Mouse (Mus musculus): ENCODE results near the gene Shank2. TPM values are rescaled to one million over a fixed set of nuclear protein-coding genes. Genes with fewer than 3 reads are reported as not detected.

The Shank2 gene
- total and polyA plus RNA-seq, 3 experiments = not detected

DNA sequence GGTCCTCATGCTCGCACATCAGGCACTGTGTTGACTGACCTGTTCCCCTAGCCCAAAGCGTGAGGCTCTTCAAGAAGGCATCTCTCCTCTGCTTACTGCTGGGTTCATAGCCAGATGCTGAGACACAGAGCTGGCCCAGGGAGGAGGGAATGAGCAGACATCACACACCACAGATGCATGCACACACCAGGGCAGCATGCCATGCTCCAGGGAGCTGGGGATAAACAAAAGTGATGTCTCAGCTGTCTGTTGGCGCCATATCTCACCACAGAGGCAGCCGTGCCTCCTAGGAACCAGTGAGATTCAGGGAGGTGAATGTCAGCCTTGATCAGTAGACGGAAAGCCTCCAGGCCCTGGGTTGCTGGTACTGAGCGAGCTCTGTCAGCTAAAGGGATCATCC, 242.5 kb downstream of the Shank2 start:
- DNase-seq (ENCODE audit: extremely low read depth) = no peak
- dilution Hi-C loops (cut with MboI; ENCODE audit: extremely low pct_ligation_motif_present, extremely low pct_unique_long_range_greater_than_20kb, low sequenced_read_pairs) = no loop called here
- in situ Hi-C loops (cut with MboI; ENCODE audit: low pct_ligation_motif_present, low pct_unique_long_range_greater_than_20kb, low sequenced_read_pairs) = no loop called here

DNA sequence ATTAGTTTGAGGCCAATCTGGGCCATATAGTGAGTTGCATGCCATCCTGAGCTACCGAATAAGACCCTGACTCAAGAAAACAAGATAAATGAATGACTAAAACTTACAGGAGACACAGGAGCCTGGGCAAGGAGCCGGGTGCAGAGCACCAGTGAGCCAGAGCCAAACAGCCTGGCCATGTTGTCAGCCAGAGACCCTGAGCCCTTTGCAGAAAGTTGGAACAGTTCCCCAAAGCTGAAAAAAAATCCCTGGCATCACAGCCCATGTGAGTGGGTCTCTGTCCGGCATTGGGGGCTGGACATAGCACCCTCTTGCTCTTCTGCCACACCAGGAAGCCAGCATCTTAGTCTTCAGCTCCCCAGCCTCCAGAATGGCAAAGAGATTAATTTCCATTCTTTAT, 244.5 kb downstream of the Shank2 start:
- H3K4me2 ChIP-seq (ENCODE audit: insufficient read depth, low read depth, poor library complexity, severe bottlenecking) = no peak overlapping the region
- H3K79me2 ChIP-seq (replicated peaks; ENCODE audit: control insufficient read depth, extremely low read depth, insufficient read depth, poor library complexity, severe bottlenecking) = no peaks in the 10 kb centered on the region
- H3K4me3 ChIP-seq (replicated peaks in 1 of 3; ENCODE audit: low read depth in 2 of 3, low read length in 2 of 3, poor library complexity in 1 of 3) = no peak overlapping the region
- peaks cover 5% of the 10 kb centered on the region in 2 experiments; a peak in 1 of 4 replicates for H3K4me1 ChIP-seq (ENCODE audit: control insufficient read depth in 1 of 2, insufficient read depth in 2 of 2)
- H3K27me3 ChIP-seq (replicated peaks) = peaks cover 70% of the 10 kb centered on the region
- no peak overlapping the region for H3K27ac ChIP-seq (ENCODE audit: insufficient read depth, low read depth)
- no peak for TF ChIP-seq E2F4 (IDR thresholded peaks at IDR 0.05; ENCODE audit: insufficient replicate concordance, low read depth, low read length)
- no peak for TF ChIP-seq MXI1 (IDR thresholded peaks at IDR 0.05; ENCODE audit: low read depth, low read length)
- TF ChIP-seq ETS1 (conservative IDR thresholded peaks at IDR 0.05; ENCODE audit: low read depth, low read length) = no peak
- TF ChIP-seq SIN3A (IDR thresholded peaks at IDR 0.05; ENCODE audit: low read length) = no peak
- TF ChIP-seq TCF12 (IDR thresholded peaks at IDR 0.05; ENCODE audit: low read depth, low read length) = no peak
- TF ChIP-seq CTCF (conservative IDR thresholded peaks at IDR 0.05 in 1 of 2, IDR thresholded peaks at IDR 0.05 in 1 of 2; ENCODE audit: low read depth in 2 of 2, low read length in 2 of 2) = no peak
- no peak for TF ChIP-seq CHD2 (IDR thresholded peaks at IDR 0.05; ENCODE audit: low read length)
- no peak for TF ChIP-seq UBTF (IDR thresholded peaks at IDR 0.05; ENCODE audit: low read depth, low read length)
- no peak for TF ChIP-seq KAT2A (IDR thresholded peaks at IDR 0.05; ENCODE audit: insufficient replicate concordance, low read length)
- TF ChIP-seq MEF2A (IDR thresholded peaks at IDR 0.05; ENCODE audit: borderline replicate concordance, low read depth, low read length) = no peak
- no peak for TF ChIP-seq MYC (IDR thresholded peaks at IDR 0.05; ENCODE audit: low read depth, low read length)
- no peak for TF ChIP-seq TBP (conservative IDR thresholded peaks at IDR 0.05; ENCODE audit: low read depth, low read length)
- TF ChIP-seq USF2 (conservative IDR thresholded peaks at IDR 0.05; ENCODE audit: low read depth, low read length) = no peak
- no peak for TF ChIP-seq MAFK (IDR thresholded peaks at IDR 0.05; ENCODE audit: insufficient replicate concordance, low read length)
- no peak for TF ChIP-seq POLR2AphosphoS2 (IDR thresholded peaks at IDR 0.05; ENCODE audit: low read depth, low read length)
- no peak for TF ChIP-seq ZKSCAN1 (IDR thresholded peaks at IDR 0.05; ENCODE audit: borderline replicate concordance, low read depth, low read length)
- TF ChIP-seq RCOR1 (conservative IDR thresholded peaks at IDR 0.05; ENCODE audit: low read depth, low read length) = no peak
- no peak for TF ChIP-seq POLR2A (IDR thresholded peaks at IDR 0.05; ENCODE audit: low read depth, low read length)
- TF ChIP-seq ZNF384 (IDR thresholded peaks at IDR 0.05; ENCODE audit: low read depth, low read length) = no peak
- in situ Hi-C loops (cut with MboI; ENCODE audit: low pct_ligation_motif_present, low pct_unique_long_range_greater_than_20kb, low sequenced_read_pairs) (no loop called here), dilution Hi-C loops (cut with MboI; ENCODE audit: extremely low pct_ligation_motif_present, extremely low pct_unique_long_range_greater_than_20kb, low sequenced_read_pairs) (no loop called here)
- H3K9ac ChIP-seq (ENCODE audit: insufficient read depth, low read depth) = no peak overlapping the region
- no peaks in the 10 kb centered on the region for H3K36me3 ChIP-seq (replicated peaks in 1 of 2; ENCODE audit: control insufficient read depth in 1 of 2, insufficient read depth in 1 of 2, low read length in 1 of 2)
- no peaks in the 10 kb centered on the region for H3K9me3 ChIP-seq (replicated peaks; ENCODE audit: low read length)
- DNase-seq (ENCODE audit: extremely low read depth) = no peak

More for the DNA sequence above, 242.5 kb downstream of the Shank2 start:
- peaks cover 9 to 10% of the 10 kb centered on the region in 2 experiments; a peak in 3 of 4 replicates for H3K4me1 ChIP-seq (ENCODE audit: control insufficient read depth in 1 of 2, insufficient read depth in 2 of 2)
- TF ChIP-seq GABPA (IDR thresholded peaks at IDR 0.05; ENCODE audit: insufficient replicate concordance, low read depth, low read length) (no peak), CHD2 (IDR thresholded peaks at IDR 0.05; ENCODE audit: low read length) (no peak), JUND (conservative IDR thresholded peaks at IDR 0.05; ENCODE audit: low read depth, low read length) (no peak), ZKSCAN1 (IDR thresholded peaks at IDR 0.05; ENCODE audit: borderline replicate concordance, low read depth, low read length) (no peak), ZNF384 (IDR thresholded peaks at IDR 0.05; ENCODE audit: low read depth, low read length) (no peak), MEF2A (IDR thresholded peaks at IDR 0.05; ENCODE audit: borderline replicate concordance, low read depth, low read length) (no peak), JUN (IDR thresholded peaks at IDR 0.05; ENCODE audit: insufficient read depth, low read depth, low read length) (no peak), HCFC1 (IDR thresholded peaks at IDR 0.05; ENCODE audit: low read depth, low read length) (no peak), USF1 (IDR thresholded peaks at IDR 0.05; ENCODE audit: low read depth, low read length) (no peak), IRF4 (IDR thresholded peaks at IDR 0.05; ENCODE audit: low read depth, low read length) (no peak), CTCF (conservative IDR thresholded peaks at IDR 0.05 in 1 of 2, IDR thresholded peaks at IDR 0.05 in 1 of 2; ENCODE audit: low read depth in 2 of 2, low read length in 2 of 2) (no peak), CHD1 (IDR thresholded peaks at IDR 0.05; ENCODE audit: low read depth, low read length) (no peak), RCOR1 (conservative IDR thresholded peaks at IDR 0.05; ENCODE audit: low read depth, low read length) (no peak), MAZ (IDR thresholded peaks at IDR 0.05; ENCODE audit: low read depth, low read length) (no peak), PAX5 (IDR thresholded peaks at IDR 0.05; ENCODE audit: low read length) (no peak), POLR2AphosphoS2 (IDR thresholded peaks at IDR 0.05; ENCODE audit: low read depth, low read length) (no peak)
- H3K9me3 ChIP-seq (replicated peaks; ENCODE audit: low read length) = no peaks in the 10 kb centered on the region
- no peak overlapping the region for H3K4me2 ChIP-seq (ENCODE audit: insufficient read depth, low read depth, poor library complexity, severe bottlenecking)
- H3K27me3 ChIP-seq (replicated peaks) = peaks cover 80% of the 10 kb centered on the region
- no peak overlapping the region for H3K4me3 ChIP-seq (replicated peaks in 1 of 3; ENCODE audit: low read depth in 2 of 3, low read length in 2 of 3, poor library complexity in 1 of 3)
- no peak overlapping the region for H3K9ac ChIP-seq (ENCODE audit: insufficient read depth, low read depth)
- H3K36me3 ChIP-seq (replicated peaks in 1 of 2; ENCODE audit: control insufficient read depth in 1 of 2, insufficient read depth in 1 of 2, low read length in 1 of 2) = no peaks in the 10 kb centered on the region
- no peaks in the 10 kb centered on the region for H3K79me2 ChIP-seq (replicated peaks; ENCODE audit: control insufficient read depth, extremely low read depth, insufficient read depth, poor library complexity, severe bottlenecking)
- H3K27ac ChIP-seq (ENCODE audit: insufficient read depth, low read depth) = no peak overlapping the region
